Mouse (Mus musculus): Measurements from ENCODE around the gene Pkn3.

Gene Pkn3

DNA sequence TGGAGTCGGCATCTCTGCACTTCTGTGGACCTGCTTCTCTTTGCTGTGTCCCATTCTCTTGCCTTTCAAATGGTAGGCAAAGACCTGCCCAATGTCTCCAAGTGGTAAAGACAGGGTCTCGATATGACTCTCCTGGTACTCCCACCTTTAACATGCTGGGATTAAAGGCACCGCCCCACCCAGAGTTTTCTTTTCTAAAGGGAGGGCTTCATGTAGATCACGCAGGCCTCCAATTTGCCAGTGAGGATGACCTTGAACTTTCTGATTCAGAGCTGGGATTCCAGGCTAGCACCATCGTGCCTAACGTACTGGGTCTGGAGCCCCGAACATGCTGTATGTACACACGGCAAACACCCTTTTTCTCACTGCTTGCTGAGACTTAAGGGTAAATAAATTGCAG is 14.2 kb upstream of the Pkn3 start:
- DNase-seq (ENCODE audit: inconsistent ontology term): no peak

- DNase-seq (ENCODE audit: inconsistent ontology term): no peak
Measured at GRCm38 (mm10) chr2:30063791-30064190, 13.7 kb upstream of the Pkn3 start.

DNA sequence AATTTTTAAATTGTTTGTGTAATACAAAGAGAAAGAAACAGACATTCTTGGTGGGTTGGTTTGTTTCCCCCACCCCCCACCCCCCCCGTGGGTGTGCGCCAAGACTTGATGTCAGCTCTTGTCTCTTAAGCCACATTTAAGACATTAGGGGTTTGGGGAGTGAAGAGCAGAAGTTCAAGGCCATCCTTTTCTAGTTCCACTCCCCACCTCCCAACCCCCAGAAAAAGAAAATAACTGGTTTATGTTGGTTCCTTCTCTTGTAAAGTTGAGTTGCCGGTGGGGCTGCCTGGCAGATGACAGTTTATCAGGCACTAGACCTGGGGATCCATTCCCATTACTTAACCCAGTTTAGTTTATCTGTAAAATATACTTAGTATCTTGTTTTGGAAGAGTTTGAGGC is 13.2 kb upstream of the Pkn3 start:
- no peak for DNase-seq (ENCODE audit: inconsistent ontology term)

DNA sequence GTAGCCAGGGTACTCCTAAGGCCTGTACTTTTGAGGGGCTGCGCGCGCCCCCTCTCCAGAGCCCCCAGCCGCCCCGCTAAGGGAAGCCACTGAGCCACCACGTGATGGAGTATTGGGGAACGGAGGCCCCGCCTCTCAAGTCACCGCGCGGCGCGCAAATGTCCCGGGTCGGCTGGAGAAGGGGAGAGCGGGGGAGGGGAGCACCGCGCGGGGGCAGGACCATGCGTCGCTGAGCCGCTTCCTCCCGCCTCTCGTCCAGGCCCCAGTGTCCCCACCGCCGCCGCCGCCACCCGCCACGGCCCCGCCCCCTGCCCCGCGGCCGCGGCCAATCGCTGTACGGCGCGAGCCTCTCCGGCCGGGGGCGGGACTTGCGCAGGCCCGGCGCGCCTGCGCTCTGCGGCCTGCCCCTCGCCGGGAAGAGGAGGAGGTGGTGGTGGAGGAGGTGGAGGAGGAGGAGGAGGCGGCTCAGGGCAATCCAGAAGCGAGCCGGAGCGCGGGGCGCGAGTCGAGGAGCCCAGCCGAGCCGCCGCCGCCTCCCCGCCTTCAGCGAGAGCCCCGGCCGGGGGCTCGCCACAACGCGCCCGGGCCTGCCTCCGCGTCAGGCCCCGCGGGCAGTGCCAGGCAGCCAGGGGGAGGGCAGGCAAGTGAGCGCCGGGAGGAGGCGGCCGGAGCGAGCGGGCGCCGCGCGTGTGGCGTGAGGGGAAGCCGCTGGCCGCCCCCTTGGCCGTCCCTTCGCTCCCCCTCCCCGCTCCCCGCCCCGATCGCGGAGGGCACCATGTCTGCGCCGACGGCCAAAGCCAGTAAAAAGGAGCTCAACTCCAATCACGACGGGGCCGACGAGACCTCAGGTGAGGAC is 11.2 kb upstream of the Pkn3 start:
- peak; percentile 98 for DNase-seq (ENCODE audit: inconsistent ontology term)

DNA sequence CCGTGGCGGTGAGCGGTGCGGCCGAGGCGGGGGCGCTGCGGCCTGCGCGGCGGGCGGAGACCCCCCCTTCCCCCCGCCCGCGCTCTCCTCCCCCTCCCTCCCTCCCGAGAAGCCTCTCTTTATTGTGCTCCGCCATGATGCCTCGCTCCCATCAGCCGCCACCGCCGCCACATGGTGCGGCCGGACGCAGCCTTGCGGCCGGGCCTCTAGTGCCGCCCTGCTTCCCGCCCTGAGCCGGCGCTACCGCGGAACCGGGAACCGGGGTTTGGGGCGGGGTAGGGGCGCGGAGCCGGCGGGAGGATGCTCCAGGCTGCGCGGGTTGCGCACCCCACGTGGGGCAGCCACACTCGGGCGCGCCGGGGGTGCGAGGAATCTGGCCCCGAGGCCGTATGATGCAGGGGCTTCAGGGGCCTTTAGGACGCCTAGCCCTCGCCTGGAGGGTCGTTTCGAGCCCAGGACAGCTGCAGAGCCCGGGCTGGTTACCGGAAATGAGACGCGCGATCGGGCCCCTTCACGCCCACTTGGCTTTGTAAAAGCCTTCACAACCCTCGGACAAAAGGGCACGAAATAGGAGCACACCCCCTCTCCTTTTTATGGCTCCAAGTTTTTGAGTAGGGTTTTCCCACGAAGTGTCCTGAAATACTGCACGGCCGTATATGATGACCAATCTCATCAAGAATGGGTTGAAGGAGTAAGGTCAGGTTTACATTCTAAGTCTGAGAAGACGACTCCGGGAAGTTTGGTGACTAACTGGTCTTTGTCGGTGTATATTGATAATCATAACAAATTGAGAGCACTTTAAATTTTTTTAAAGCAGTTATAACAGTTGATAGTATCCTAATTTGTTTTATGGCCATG is 10.2 kb upstream of the Pkn3 start:
- DNase-seq (ENCODE audit: inconsistent ontology term): peak; percentile 50

- DNase-seq (ENCODE audit: inconsistent ontology term): no peak
Measured at GRCm38 (mm10) chr2:30067962-30068361, 9.5 kb upstream of the Pkn3 start.

GRCm38 (mm10) chr2:30072875-30073274 is 4.6 kb upstream of the Pkn3 start:
- DNase-seq (ENCODE audit: inconsistent ontology term): no peak

GRCm38 (mm10) chr2:30073285-30073684 is 4.2 kb upstream of the Pkn3 start:
- no peak for DNase-seq (ENCODE audit: inconsistent ontology term)

GRCm38 (mm10) chr2:30075625-30076024 is 1.9 kb upstream of the Pkn3 start:
- DNase-seq (ENCODE audit: inconsistent ontology term): no peak

DNA sequence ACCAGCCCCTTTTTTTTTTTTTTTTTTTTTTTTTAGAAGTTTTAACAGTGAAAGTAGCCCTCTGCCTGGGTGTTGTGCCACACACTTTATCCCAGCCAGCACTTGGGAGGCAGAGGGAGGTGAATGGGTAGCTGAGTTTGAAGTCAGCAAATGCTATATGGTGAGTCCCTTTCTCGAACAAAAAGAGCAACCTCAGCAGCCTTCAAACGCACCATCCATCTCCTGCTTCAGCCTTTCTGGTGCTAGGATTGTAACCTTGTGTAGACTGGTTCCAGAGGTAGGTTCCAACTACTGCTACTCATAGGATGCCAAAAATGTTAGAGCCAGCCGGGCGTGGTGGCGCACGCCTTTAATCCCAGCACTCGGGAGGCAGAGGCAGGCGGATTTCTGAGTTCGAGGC is 1.0 kb upstream of the Pkn3 start:
- DNase-seq (ENCODE audit: inconsistent ontology term): no peak

DNA sequence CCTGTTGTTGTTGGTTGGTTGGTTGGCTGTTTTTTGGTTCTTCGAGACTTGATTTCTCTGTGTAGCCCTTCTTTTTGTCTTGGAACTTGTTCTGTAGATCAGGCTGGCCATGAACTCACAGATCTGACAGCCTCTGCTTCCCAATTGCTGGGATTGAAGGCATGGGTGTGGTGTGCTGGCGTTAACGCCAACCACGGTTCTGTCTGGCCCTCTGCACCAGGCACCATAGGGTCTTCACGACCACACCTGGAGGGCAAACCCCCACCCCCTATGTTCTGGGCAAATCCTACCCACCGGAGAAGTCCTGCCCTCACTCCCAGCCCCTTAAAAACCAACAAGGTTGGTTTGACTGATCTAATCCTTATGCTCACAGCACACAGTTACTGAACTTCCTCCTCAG is 525 bp upstream of the Pkn3 start:
- no peak for DNase-seq (ENCODE audit: inconsistent ontology term)

DNA sequence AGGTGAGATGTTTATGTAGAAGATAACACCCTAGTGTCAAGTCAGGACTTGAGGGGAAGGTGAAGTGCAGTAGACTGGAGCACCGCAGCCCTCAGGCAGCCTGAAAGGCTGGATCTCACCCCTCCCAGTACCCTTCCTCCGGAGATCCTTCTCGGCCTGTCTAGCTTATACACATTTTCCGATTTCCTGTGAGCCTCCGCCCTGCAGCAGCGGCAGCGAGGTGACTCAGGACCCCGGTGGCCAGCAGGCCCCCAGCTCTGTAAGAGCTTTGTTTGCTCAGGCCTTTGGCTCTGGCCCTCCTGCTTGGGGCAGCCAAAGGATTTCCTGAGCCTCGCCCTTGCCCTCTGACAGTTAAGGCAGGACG is 847 bp downstream of the Pkn3 start:
- peak; percentile 19 for DNase-seq (ENCODE audit: inconsistent ontology term)

- no peak for DNase-seq (ENCODE audit: inconsistent ontology term)
Measured at GRCm38 (mm10) chr2:30078760-30079159, 1.3 kb downstream of the Pkn3 start.

DNA sequence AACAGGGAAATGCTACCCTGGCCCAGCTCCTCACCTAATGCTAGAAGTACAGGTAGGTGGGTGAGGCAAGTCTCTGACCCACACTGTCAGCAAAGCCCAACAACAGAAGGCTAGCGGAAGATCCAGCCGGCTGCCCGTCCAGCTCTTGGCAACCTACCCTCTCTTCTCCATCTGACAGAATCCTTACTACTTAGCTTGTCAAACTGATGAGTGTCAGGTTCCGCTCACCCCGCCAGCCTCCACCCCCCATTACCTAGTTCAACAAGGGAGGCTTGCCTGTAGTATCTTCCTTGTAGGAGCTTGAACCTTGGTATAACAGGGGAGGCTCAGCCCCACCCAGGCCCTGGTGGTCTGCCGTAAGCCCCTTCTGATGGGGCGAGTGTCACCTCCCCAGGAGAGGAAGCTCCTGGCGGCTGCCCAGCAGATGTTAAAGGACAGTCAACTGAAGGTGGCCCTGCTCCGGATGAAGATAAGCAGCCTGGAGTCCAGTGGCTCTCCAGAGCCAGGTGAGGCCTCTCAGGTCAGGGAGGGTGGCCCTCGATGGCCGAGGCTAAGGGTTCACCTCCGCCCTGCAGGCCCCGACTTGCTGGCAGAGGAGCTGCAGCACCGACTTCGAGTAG is 2.8 kb downstream of the Pkn3 start:
- DNase-seq (ENCODE audit: inconsistent ontology term): no peak

DNA sequence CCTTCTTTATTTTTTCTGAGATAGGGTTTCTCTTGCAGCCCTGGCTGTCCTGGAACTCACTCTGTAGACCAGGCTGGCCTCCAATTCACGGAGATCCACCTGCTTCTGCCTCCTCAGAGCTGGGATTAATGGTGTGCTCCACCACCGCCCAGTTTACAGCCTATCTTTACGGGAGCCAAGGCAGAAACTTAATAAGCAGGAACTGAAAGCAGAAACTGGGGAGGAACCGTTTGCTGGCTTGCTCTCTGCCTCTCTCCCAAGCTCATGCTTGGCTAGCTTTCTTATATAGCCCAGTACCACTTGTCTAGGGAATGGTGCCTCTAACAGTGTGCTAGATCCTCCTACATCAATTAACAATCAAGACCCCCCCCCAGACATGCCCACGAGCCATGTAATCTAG is 6.6 kb downstream of the Pkn3 start:
- DNase-seq (ENCODE audit: inconsistent ontology term): no peak

DNA sequence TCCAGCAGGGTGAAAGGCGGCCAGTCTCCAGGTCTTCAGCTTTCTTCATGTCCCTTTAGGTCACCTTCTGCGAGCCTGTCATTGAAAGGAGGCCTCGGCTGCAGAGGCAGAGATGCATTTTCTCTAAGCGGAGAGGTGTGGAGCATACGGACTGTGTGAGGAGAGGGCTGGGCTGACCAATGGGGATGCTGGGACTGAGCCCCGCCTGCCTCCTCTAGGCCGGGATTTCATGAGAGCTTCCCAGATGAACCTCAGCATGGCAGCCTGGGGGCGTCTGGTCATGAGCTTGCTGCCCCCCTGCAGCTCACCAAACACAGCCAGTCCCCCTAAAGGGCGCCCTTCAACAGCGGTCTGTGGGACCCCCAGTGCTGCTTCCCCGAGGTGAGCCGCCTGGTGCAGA is 7.1 kb downstream of the Pkn3 start:
- DNase-seq (ENCODE audit: inconsistent ontology term): no peak

- no peak for DNase-seq (ENCODE audit: inconsistent ontology term)
Measured at GRCm38 (mm10) chr2:30087310-30087709, 9.8 kb downstream of the Pkn3 start.

DNA sequence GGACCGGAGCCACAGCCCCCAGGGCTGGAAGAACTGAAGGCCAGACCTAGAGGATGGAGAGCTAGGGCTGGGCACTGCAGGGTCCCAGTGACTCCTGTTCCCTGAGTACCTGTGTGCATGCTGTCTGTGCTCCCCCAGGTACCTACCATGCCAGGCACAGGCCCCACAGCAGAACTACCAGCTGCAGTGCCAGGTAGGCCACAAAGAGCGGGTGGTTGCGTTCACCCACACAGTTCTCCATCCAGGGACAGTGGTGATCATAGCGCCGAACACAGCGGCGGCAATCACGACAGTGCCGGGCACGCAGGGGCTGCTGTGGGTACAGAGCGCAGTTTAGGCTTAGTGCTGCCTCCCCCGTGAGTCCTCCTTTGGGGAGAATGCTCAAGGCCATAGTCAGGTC is 14.0 kb downstream of the Pkn3 start:
- no peak for DNase-seq (ENCODE audit: inconsistent ontology term)

DNA sequence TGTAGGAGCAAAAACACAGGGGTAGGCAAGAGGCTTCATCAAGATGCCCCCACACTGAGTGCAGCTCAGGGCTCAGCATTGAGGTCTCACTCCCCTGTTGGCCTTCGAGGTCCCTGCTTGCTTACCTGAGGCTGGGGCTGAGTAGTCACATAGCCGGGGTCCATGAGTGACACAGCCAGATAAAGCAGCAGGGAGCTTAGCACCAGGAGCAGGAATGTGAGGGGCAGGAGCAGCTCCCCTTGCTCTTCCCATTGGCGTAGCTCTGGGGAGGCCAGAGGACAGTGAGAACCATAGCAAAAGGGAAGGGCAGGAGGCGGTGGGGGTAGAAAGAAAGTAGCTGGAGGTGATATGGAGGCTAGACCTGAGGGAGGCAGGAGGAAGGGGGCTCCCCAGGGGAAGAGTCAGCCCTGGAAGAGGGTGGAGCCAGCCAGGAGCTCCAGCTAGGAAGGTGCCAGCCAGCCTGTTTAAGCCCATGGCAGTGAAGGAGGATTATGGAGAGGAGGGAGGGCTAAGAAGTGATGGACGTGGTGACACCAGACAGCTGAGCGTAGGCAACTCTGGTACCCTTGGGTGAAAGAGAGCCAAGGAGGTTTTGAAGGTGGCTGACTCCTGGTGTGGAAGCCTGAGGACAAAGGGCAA is 14.9 kb downstream of the Pkn3 start:
- no peak for DNase-seq (ENCODE audit: inconsistent ontology term)

DNA sequence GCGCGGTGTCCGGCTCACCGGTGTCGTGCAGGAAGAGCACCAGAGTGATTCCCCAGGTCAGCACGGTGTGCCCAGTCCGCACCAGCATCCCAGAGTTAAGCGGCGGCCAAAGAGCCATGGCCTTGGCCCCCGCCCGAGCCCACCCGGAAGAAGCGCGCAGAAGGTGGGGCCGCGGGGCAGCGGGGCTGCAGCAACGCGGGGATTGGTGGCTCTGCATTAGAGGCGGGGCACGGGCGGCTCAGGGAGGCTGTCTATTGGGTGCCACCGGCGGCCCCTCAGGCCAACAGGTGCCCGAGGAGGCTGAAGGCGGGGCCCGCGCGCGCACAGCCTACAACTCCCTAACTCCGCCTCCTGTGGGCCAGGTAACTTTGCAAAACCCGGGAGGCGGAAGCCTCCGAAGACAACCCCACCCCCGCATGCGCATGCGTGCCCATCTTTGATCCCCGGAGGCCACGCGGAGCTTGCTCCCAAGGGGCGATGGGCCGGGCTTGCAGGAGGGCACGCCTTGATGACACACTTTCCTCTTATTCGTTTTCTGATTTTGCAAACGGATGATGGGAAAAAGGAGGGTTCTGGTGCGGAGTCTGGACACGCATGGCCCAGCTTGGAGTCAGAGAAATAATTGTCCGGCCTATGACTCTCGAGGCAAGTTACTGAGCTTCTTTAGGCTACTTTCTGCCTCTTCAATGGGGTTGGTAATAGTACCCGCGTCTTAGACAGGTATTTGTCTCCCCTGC is 16.2 kb downstream of the Pkn3 start, which contains the start of gene Zdhhc12:
Gene Zdhhc12 (minus strand): TSS at position 178 of the 737 bp plus-strand sequence.
- DNase-seq (ENCODE audit: inconsistent ontology term): peak; percentile 99

DNA sequence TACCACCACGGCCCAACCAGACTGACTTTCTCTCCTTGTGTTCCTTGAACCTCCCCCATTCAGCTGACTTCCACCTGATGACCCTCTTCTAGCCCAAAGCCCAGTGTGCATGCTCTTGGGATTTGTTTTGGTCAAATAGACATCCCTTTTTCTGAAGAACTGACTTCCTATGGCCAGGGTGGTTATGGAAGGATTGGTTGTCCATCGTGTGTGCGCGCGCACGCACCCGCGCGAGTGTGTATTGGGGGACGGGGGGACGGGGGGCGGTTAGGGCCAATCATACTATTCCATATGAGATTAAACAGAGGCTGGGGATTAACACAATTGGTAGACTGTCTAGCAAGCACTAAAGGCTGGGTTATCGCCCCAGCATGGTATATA is 16.7 kb downstream of the Pkn3 start:
- peak; percentile 51 for DNase-seq (ENCODE audit: inconsistent ontology term)

All from Muller cell, postnatal 12 days (primary cell).